Mouse (Mus musculus): ENCODE measurements around the gene Lrwd1.

GRCm38 (mm10) chr5:136098536-136098935 lies 37.3 kb downstream of the Lrwd1 start:
- TF ChIP-seq EP300 (IDR thresholded peaks at IDR 0.05; ENCODE audit: insufficient read depth, low read depth, low read length) (no peak), POLR2A (IDR thresholded peaks at IDR 0.05; ENCODE audit: insufficient read depth, low read length) (no peak)
